Mouse (Mus musculus) thymus, postnatal 25 days (tissue): Measurements from ENCODE around the gene Eif4a3.
A peak's percentile ranks its signal among the peaks of the same experiment; 100 is the strongest.
"Not testable (repeated sequence)": the region's sequence is repeated elsewhere in the genome, so short reads cannot be mapped to it uniquely, and the experiment has no call there.

Source experiments
- DNase-seq: peaks from one replicate; pipeline ENCODE4 v3.0.0; 2022

The Eif4a3 gene

GRCm38 (mm10) chr11:119297996-119298395 lies 1.9 kb downstream of the Eif4a3 start:
- DNase-seq: peak; percentile 30

GRCm38 (mm10) chr11:119292861-119293260 lies 7.0 kb downstream of the Eif4a3 start:
- DNase-seq: not testable (repeated sequence)

GRCm38 (mm10) chr11:119287207-119287992 lies 12.5 kb downstream of the Eif4a3 start:
- no peak for DNase-seq

DNA sequence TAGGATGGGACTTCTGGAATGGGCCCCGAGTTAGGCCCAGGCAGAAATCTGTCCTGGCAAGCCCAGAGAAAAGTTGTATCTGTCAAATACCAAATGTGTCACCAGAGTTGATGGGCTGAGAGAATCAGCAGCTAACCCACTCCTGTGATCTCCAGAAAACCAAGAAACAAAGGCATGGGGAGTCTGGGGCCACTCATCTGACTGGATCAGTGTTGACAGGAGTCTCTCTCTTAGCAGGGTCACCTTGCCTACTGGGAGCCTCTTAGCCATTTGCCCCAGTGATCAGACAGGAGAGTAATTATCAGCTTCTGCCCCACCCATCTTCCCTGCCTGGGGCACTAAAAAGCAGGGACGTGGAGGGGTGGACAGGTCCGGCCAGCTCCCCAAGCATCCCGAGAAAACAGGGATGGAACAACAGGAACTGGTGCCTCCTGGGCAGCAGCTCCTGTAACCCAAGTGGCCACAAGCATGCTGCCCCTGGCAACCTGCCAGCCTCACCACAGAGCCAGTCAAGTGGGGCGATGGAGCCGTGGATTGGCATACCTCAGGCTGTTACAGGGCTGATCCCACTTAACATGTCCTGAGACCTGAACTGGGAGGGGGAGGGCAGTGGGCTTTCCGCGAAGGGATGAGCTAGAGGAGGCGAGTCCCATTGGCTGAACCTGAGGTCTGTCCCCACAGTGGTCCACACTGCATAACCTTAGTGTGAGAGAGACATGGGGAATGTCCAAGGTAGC lies 13.9 kb downstream of the Eif4a3 start:
- no peak for DNase-seq

- no peak for DNase-seq
Measured at GRCm38 (mm10) chr11:119281030-119281429, 18.9 kb downstream of the Eif4a3 start.

DNA sequence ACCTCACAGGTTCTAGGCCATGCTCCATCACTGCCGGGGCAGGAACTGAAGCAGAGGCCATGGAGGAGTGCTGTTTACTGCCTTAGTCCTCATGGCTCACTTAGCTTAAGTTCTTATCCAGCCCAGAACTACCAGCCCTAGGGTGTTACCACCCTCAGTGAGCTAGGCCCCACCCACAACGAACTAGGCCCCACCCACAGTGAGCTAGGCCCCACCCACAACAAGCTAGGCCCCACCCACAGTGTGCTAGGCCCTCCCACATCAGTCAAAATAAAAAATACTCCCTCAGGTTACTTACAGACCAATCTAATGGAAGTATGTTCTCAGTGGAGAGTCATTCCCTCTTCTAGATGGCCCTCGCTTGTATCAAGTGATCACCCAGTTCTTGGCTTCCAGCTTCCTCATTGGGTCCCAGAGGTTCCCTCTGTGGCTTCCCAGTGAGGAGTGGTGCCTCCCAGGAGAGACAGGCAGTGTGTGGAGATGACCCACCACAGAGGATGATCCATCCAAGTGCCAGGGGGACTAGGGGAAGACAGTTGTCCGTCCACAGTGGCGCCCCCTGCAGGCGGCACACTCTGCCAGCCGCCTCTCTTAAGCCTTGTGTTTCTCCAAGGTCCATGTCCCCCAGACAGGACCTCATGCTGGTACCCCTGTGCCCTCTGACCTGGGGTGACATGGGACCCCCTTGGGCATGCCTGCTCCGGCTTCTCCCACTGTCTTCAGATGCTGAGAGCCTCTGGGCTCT lies 26.5 kb downstream of the Eif4a3 start:
- no peak for DNase-seq

DNA sequence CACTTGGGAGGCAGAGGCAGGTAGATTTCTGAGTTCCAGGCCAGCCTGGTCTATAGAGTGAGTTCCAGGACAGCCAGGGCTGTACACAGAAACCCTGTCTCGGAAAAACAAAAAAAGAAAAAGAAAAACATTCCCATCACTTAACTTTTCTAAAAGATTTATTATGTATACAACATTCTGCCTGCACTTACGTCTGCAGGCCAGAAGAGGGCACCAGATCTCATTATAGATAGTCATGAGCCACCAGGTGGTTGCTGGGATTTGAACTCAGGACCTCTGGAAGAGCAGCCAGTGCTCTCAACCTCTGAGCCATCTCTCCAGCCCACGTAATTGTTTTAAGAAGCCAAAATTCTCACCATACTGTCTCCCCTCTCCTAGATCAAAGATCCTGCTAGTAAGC lies 27.4 kb downstream of the Eif4a3 start:
- DNase-seq: not testable (repeated sequence)

GRCm38 (mm10) chr11:119268557-119269195 lies 31.2 kb downstream of the Eif4a3 start:
- DNase-seq: no peak

DNA sequence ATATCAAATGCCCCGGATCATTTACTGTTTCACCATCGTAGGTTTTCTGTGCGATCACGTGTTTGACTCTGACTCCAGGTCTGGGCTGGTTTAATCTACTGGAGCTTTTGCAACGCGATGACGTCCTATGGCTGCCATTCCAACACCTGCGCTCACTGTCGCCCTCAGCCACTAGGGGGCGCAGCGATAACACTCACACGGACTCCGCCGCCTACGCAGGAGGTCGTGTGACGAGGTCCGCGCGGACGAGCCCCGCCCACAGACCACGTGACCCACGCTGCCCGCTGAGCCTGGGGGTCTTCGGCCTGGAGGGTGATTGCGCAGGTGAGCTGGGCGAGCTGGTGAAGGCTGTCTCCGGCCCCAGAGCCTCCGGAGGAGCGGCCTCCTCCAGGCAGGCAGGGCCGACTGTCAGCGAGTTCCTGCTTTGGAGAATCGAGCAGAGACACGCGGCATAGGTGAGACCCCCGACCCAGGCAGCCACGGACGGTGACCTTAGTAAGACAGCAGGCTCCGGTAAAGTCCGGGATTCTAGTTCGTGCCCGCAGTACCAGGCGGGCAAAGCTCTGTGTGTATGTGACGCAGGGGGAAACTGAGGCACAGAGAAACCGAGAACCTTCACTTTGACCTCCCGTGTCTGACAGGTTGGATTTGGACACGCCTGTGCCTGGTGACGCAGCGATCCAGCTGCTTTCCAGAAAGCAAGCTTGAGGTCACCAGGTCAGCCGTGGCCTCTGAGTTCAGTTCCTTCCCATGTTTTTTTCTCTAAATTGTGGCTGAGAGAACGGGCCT lies 31.9 kb downstream of the Eif4a3 start, which contains the start of gene Gaa:
Gaa (plus strand) TSS at position 120 of the 789 bp plus-strand sequence.
- DNase-seq: peak; percentile 97

GRCm38 (mm10) chr11:119267241-119267674 lies 32.6 kb downstream of the Eif4a3 start:
- no peak for DNase-seq

DNA sequence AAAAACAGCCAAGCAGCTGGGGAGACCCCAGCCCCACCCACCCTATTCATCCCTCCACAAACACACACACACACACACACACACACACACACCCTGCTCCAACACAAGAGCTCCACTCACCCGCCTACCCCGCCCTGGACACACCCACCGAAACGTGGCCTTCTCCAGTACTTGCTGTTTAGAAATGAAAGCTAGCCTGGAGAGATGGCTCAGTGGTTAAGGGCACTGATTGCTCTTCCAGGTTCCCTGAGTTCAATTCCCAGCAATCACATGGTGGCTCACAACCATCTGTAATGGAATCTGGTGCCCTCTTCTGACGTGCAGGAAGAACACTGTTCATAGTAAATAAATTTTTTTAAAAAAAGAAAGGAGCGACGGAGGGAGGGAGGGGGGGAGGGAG lies 34.1 kb downstream of the Eif4a3 start:
- DNase-seq: no peak

DNA sequence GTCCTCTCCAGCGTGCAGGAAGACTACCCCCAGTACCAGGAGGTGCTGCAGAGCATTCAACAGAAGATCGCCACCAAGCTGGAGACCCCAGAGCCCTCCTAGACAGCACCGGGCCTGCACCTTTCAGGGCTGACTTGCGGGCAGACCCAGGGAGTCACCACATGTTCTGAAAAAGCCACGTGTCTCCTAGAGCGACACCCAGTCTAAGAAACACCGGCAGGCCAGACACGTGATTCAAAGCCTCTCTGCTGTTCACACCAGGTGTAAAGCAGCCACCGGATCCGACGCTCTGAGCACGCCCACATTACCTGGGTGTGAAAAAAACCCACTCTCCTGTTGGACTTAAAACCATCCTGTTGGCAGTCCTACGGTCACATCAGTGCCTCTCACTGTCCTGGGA lies 35.5 kb downstream of the Eif4a3 start:
- no peak for DNase-seq

- no peak for DNase-seq
Measured at GRCm38 (mm10) chr11:119259977-119260376, 39.9 kb downstream of the Eif4a3 start.

GRCm38 (mm10) chr11:119258572-119259322 lies 41.1 kb downstream of the Eif4a3 start:
- DNase-seq: peak; percentile 51

DNA sequence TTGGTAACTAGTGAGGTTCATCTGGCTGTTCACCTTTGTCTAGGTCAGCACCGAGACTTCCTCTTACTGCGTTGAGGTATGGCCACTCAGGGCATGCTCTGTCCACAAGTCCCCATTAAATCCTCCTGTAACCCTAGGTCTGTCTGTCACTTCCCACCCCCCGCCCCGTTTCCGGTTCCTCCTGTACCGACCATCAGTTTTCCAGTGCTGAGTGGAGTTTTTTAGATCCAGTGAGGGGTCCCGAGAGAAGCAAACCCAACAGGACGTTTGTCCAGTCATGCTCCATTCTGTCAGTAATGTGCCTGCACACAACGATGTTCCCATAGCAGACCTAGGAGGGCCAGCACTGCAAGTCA lies 41.7 kb downstream of the Eif4a3 start:
- DNase-seq: no peak

DNA sequence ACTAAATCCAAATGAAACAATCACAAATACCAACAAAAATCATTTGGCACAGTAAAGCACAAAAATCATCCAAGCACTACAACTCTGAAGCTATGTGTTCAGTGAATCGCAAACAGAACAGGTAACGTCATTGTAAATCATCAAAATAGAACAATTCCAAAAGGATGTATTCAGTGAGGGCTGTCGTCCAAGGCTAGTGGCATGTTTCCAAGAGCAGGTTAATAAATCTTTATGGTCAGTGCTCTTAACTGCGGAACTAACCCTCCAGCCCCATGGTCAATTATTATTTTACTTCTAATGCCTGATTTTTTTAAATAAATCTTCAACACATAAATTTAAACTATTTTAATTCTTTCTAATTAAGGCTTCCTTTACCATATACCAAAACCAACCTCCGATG lies 43.3 kb downstream of the Eif4a3 start:
- not testable (repeated sequence) for DNase-seq

DNA sequence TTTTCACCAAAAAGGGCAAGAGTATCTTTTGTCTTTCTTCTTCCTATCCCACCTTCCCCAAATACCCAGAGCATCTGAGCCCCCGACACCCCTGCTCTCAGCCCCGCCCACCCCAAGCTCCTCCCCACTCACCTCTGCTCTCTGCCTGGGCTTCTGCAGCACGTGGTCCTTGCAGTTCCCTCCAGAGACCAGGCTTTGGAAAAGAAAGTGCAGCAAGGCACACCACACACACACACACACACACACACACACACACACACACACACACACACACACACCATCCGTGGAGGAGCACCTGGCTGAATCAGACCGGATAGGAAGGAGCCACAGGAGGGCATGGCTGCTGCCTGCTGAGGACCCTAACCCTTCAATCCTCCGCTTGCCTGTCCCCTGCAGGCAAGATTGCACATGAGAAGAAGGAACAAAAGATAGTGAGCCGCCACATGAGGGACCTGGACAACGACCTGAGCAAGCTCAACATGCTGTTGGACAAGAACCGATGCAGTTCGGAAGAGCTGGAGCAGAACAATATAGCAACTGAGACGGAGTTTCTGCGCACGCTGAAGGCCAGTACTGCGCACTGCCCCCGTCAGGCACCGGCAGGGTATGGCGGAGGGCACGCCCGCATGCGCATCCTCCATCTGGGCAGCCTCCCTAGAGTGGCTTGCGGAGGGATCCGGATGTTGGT lies 46.9 kb downstream of the Eif4a3 start:
- DNase-seq: peak; percentile 65

- DNase-seq: no peak
Measured at GRCm38 (mm10) chr11:119250998-119251397, 48.9 kb downstream of the Eif4a3 start.

GRCm38 (mm10) chr11:119249011-119249410 lies 50.9 kb downstream of the Eif4a3 start:
- no peak for DNase-seq

GRCm38 (mm10) chr11:119245543-119245942 lies 54.3 kb downstream of the Eif4a3 start:
- not testable (repeated sequence) for DNase-seq

DNA sequence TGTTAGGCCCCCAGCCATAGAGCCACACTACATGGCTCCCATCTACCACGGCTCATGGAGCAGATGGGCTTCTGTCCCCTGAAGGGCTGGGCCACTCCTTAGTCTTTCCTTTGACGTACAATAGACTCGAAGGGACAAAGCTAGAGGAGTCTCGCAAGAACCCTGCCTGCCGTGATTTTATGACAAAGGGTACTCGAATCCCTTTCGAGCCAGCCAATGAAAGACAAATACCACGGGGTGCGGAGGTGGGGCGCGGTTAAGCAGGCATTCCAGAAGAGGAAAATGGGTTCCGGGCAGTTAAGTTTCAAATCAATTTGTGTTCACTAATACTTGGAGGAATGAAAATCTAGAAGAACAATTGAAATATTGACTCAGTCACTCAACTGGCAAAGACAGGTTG lies 60.4 kb downstream of the Eif4a3 start:
- no peak for DNase-seq
